Mouse (Mus musculus) intestine, postnatal 0 days (tissue): ENCODE data around the gene Mrps33. TPM values are rescaled to one million over a fixed set of nuclear protein-coding genes. Genes with fewer than 3 reads are reported as not detected.

Source experiments
- ATAC-seq: fragments of 200-750 bp; cut with Nextera tagmentation; 2 replicates; pipeline ENCODE4 v1.8.0; 2017; ENCODE audit warnings: mild to moderate bottlenecking, moderate TSS enrichment, moderate library complexity
- H3K27ac ChIP-seq: fragments of 300-500 bp; sonication (generic); 2 replicates; pipeline ENCODE4 v1.5.1; 2014; ENCODE audit warnings: mild to moderate bottlenecking, low read depth, low read length, moderate library complexity
- H3K27me3 ChIP-seq: fragments of 300-500 bp; sonication (generic); replicated peaks from 2 replicates; pipeline ENCODE4 v1.6.1; 2014; ENCODE audit warnings: low read length, mixed read lengths; ENCODE audit not compliant: control insufficient read depth, insufficient read depth
- H3K36me3 ChIP-seq: fragments of 300-500 bp; sonication (generic); 2 replicates; pipeline ENCODE4 v1.6.1; 2014; ENCODE audit warnings: mild to moderate bottlenecking, moderate library complexity; ENCODE audit not compliant: control insufficient read depth, insufficient read depth
- H3K4me1 ChIP-seq: fragments of 300-500 bp; sonication (generic); replicated peaks from 2 replicates; pipeline ENCODE4 v1.6.1; 2014; ENCODE audit warnings: antibody characterized with exemption, low read length, mixed read lengths; ENCODE audit not compliant: control insufficient read depth, insufficient read depth
- H3K4me2 ChIP-seq: fragments of 300-500 bp; sonication (generic); replicated peaks from 2 replicates; pipeline ENCODE4 v1.6.1; 2014; ENCODE audit warnings: low read depth, mild to moderate bottlenecking, moderate library complexity
- H3K4me3 ChIP-seq: fragments of 300-500 bp; sonication (generic); 2 replicates; pipeline ENCODE4 v1.5.1; 2014; ENCODE audit warnings: low read depth, low read length
- H3K9ac ChIP-seq: fragments of 300-500 bp; sonication (generic); 2 replicates; pipeline ENCODE4 v1.6.1; 2014; ENCODE audit warnings: mild to moderate bottlenecking, low read depth, low read length
- H3K9me3 ChIP-seq: fragments of 300-500 bp; sonication (generic); 2 replicates; pipeline ENCODE4 v1.6.1; 2016; ENCODE audit warnings: mixed run types; ENCODE audit not compliant: control insufficient read depth
- CTCF ChIP-seq: sonication (generic); IDR thresholded peaks from 2 replicates; pipeline ENCODE4 v1.5.1; 2016; ENCODE audit warnings: low read depth, mild to moderate bottlenecking, control low read depth, antibody characterized with exemption, moderate library complexity
- WGBS: fragments of 180-500 bp; shearing (Covaris S2); extraction: QIAGEN DNeasy Blood & Tissue Kit; methylation state at CpG from one replicate; pipeline ENCODE4 v1.1.7; 2014; 5-methylcytosine and 5-hydroxymethylcytosine counted together
- polyA plus RNA-seq: library from polyadenylated mRNA; unstranded; fragments of >200 nt; fragmentation: Nextera tagmentation; extraction: Ambion mirVana; gene quantifications from 2 replicates; pipeline ENCODE4 v1.2.1, GENCODE M21; 2015

Gene Mrps33
- polyA plus RNA-seq, 1 experiment from 2014 or later, result 209 TPM

DNA sequence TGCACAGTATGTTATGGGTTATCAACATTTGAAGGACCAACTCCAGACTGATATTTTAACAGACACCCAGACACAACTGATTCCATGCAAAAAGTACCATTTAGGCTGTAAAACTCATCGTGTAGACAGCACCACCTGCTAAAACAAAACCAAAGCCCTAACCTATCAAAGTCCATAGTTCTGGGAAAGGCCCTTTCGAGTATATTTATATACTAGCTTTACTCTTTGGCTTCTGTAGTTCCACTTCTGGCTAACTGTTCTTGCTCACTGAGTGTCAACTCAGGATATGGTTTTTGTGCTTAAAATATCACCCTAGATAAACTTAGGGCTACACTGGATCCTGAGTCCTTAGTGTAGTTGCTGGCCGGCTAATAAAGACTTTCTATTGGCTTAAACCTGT lies 10.5 kb upstream of the Mrps33 start:
- no peak overlapping the region for H3K4me3 ChIP-seq
- no peak overlapping the region for H3K9ac ChIP-seq
- H3K4me2 ChIP-seq, result no peak overlapping the region
- TF ChIP-seq CTCF, result no peak
- no peaks in the 10 kb centered on the region for H3K27me3 ChIP-seq
- H3K36me3 ChIP-seq, result no peaks in the 10 kb centered on the region
- no peak overlapping the region for H3K27ac ChIP-seq
- no peaks in the 10 kb centered on the region for H3K9me3 ChIP-seq
- 76% methylated on average over 3 of the region's 3 CpGs for WGBS
- no peak for ATAC-seq
- no peaks in the 10 kb centered on the region for H3K4me1 ChIP-seq

DNA sequence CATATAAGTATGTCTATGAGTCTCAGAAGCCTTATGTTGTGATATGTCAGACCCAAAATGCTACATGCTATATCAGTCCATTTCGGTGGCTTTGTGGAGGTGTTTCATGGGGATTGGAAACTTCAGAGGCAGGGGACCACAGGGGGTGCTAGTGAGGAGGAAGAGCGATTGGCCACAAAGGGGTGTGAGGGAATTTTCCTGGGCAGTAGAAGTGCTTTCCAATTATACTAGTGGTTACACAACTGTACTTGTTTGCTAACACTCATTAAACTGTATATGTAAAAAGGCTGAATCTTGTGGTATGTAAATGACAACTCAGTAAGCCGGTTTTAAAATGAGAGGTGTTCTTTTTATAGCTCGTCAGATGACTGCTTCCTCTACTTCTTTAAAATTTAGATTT lies 8.1 kb upstream of the Mrps33 start:
- Histone ChIP-seq H3K4me3 (no peak overlapping the region), H3K9ac (no peak overlapping the region), H3K4me2 (no peak overlapping the region), H3K4me1 (no peaks in the 10 kb centered on the region), H3K27me3 (no peaks in the 10 kb centered on the region), H3K27ac (no peak overlapping the region), H3K9me3 (no peaks in the 10 kb centered on the region), H3K36me3 (no peaks in the 10 kb centered on the region)
- ATAC-seq, result no peak
- TF ChIP-seq CTCF, result no peak
- WGBS, result 50% methylated on average over 4 of the region's 4 CpGs

DNA sequence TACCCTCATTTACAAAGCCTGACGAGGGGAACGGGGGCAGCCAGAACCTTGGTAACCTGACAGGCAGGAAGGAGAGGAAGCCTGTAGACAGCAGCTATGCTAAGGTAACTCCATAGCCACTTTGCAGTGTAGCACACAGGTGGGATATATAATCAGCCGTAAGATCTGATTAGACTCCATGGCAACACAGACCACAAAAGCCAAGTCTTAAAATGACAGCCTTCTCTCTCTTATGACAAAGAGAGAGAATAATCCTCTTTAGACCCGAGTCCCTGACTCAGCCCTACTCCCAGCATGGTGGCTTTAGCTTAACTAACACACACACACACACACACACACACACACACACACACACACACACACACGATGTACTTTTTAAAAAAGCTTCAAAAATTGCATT lies 2.3 kb downstream of the Mrps33 start:
- Histone ChIP-seq H3K36me3 (peaks cover 9% of the 10 kb centered on the region; the same call in 1 of the 2 replicates), H3K27ac (no peak overlapping the region), H3K4me3 (no peak overlapping the region), H3K9ac (no peak overlapping the region), H3K4me1 (no peaks in the 10 kb centered on the region), H3K9me3 (no peaks in the 10 kb centered on the region), H3K27me3 (no peaks in the 10 kb centered on the region), H3K4me2 (no peak overlapping the region)
- no peak for ATAC-seq
- 74% methylated on average over 5 of the region's 5 CpGs for WGBS
- TF ChIP-seq CTCF, result no peak

DNA sequence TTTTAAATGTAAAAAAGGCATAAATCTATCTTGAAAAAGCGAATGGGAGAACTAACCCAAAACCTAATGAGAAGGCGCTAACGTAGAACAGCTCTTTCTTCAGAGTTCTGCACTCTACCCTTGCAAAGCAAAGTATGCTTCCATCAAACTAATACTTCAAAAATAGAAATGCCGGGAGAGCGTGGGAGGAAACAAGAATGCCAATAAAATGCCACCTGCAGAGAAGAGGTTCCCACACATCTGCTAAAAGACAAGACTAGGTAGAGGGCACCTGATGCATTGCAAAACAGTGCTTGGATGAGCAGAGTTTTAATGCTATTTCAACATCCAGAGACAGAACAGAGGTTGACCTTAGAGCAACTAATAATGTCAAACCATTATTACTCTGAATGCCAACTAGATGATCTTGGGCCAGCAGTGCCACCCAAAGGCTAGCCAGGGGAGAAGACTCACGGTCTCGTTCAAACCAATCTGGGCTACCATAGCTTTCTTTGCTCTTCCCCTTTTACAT lies 3.7 kb downstream of the Mrps33 start:
- ATAC-seq, result no peak
- 96% methylated on average over 7 of the region's 7 CpGs for WGBS
- Histone ChIP-seq H3K36me3 (peaks cover 15% of the 10 kb centered on the region; the same call in 1 of the 2 replicates), H3K9me3 (no peaks in the 10 kb centered on the region), H3K9ac (no peak overlapping the region), H3K4me2 (no peak overlapping the region), H3K27me3 (no peaks in the 10 kb centered on the region), H3K27ac (no peak overlapping the region), H3K4me3 (no peak overlapping the region), H3K4me1 (no peaks in the 10 kb centered on the region)
- TF ChIP-seq CTCF, result no peak; the same call in 1 of the 2 replicates

DNA sequence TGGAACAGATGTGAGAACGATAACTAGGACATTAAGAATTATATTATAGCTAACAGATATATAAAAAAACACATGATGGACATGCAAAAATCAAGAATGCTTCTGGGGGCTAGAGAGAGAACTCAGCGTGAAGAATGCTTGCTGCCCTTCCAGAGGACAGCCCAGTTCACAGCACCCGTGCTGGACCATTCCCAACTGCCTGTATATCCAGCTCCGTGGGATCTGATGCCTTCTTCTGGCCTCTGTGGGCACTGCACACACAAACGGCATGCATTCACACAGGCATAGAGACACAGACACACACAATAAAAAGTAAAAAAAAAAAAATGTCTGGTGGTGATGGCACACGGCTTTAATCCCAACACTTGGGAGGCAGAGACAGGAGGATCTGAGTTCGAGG lies 4.5 kb downstream of the Mrps33 start:
- Histone ChIP-seq H3K4me3 (no peak overlapping the region), H3K4me1 (no peaks in the 10 kb centered on the region), H3K27me3 (no peaks in the 10 kb centered on the region), H3K36me3 (peaks cover 17% of the 10 kb centered on the region; the same call in 1 of the 2 replicates), H3K9ac (no peak overlapping the region), H3K4me2 (no peak overlapping the region), H3K9me3 (no peaks in the 10 kb centered on the region), H3K27ac (no peak overlapping the region)
- TF ChIP-seq CTCF, result no peak
- WGBS, result 94% methylated on average over 7 of the region's 7 CpGs
- no peak for ATAC-seq

DNA sequence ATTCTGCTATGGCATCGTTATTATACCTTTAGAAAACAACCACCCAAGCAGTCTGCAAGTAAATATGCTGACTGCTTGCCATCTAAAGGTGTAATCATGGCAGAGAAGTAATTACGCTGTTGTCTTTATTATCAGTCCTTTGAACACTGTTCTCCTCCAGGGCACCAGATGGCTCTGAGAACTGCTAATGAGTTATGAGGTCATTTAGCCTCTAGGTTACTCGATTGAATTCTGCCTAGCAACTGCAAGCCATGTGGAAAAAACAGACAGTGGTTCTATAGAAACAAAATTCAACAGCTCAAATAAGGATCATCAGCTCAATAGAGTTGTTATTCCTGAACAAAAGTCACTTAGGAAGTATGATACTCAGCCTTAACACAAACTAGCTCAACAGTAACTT lies 4.9 kb downstream of the Mrps33 start:
- 60% methylated on average over 3 of the region's 3 CpGs for WGBS
- Histone ChIP-seq H3K9ac (no peak overlapping the region), H3K36me3 (peaks cover 21% of the 10 kb centered on the region; the same call in 1 of the 2 replicates), H3K4me1 (no peaks in the 10 kb centered on the region), H3K4me2 (no peak overlapping the region), H3K9me3 (no peaks in the 10 kb centered on the region), H3K4me3 (no peak overlapping the region), H3K27ac (no peak overlapping the region), H3K27me3 (no peaks in the 10 kb centered on the region)
- no peak for ATAC-seq
- TF ChIP-seq CTCF, result no peak

DNA sequence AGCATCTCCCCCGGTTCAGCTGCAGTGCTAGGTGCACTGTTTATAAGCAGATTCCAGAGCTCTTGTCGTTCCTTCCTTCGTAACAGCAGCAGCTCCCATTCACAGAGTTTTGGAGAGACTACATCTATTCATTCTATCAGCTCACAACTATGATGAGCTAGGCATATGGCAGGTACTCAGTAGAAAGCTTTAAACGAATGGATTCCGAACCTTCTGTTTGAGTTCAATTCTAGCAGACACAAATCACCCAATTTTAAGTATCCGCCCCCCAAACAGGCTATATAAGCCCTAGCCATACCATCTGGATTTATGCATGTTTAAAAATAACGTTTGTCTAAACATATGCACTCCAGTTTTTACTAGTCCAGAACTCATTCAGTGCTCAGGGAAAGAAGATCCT lies 9.8 kb downstream of the Mrps33 start:
- Histone ChIP-seq H3K9me3 (no peaks in the 10 kb centered on the region), H3K4me2 (no peak overlapping the region), H3K4me3 (no peak overlapping the region), H3K36me3 (peaks cover 30% of the 10 kb centered on the region; the same call in 1 of the 2 replicates), H3K4me1 (no peaks in the 10 kb centered on the region), H3K27me3 (no peaks in the 10 kb centered on the region), H3K9ac (no peak overlapping the region), H3K27ac (no peak overlapping the region)
- no peak for TF ChIP-seq CTCF
- no peak for ATAC-seq
- WGBS, result 90% methylated on average over 7 of the region's 7 CpGs
